9 mouse cellular contexts compared by ENCODE assay signal in the genomic region with DNA sequence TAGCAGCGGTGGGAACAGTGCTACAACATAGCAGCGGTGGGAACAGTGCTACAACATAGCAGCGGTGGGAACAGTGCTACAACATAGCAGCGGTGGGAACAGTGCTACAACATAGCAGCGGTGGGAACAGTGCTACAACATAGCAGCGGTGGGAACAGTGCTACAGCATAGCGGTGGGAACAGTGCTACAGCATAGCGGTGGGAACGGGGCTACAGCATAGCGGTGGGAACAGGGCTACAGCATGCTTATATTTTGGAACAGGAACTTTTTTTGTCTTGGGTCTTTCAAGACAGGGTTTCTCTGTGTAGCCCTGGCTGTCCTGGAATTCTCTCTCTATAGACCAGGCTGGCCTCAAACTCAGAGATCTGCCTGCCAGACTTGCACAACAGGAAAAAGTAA. TPM values are rescaled to one million over a fixed set of nuclear protein-coding genes. Genes with fewer than 3 reads are reported as not detected.
A peak's percentile ranks its signal among the peaks of the same experiment; 100 is the strongest.
DNase-seq lines count a peak whose midpoint lies in the region; TF ChIP-seq lines count a peak whose summit lies in the region.
"Not testable (repeated sequence)": the region's sequence is repeated elsewhere in the genome, so short reads cannot be mapped to it uniquely, and the experiment has no call there.
"Had no signal": no experiment of that assay in that cellular context is flagged by ENCODE, and none has a peak within 500 bp of the region (broad histone marks: within the 10 kb centered on the region; RNA-seq: fewer than 3 reads in every experiment).

No protein-coding gene starts in this region.

- not testable (repeated sequence) for H3K27ac ChIP-seq in ES-Bruce4 (ENCODE audit: insufficient read depth, low read length); ES-E14 (ENCODE audit: insufficient read depth, low read depth, low read length, poor library complexity, severe bottlenecking); MEL (ENCODE audit: control insufficient read depth, low read depth, low read length)

- peaks cover 19% of the 10 kb centered on the region for H3K4me1 ChIP-seq in E14TG2a.4 (replicated peaks; ENCODE audit: low read depth, low read length)
- not testable (repeated sequence) for H3K4me1 ChIP-seq in ES-Bruce4 (ENCODE audit: control insufficient read depth, insufficient read depth, low read length); ES-E14 (ENCODE audit: control insufficient read depth in 2 of 2, insufficient read depth in 2 of 2, low read length in 2 of 2, poor library complexity in 1 of 2); MEL (ENCODE audit: control insufficient read depth in 1 of 2, insufficient read depth in 2 of 2, low read length in 2 of 2)

- not testable (repeated sequence) for H3K27me3 ChIP-seq in E14TG2a.4 (ENCODE audit: insufficient read depth, low read length); ES-Bruce4 (ENCODE audit: control insufficient read depth, insufficient read depth, low read length, poor library complexity, severe bottlenecking); MEL (ENCODE audit: control insufficient read depth in 1 of 2, insufficient read depth in 2 of 2, low read length in 2 of 2)

- not testable (repeated sequence) for H3K36me3 ChIP-seq in E14TG2a.4 (ENCODE audit: insufficient read depth, low read length); ES-Bruce4 (ENCODE audit: control insufficient read depth, insufficient read depth, low read length, poor library complexity, severe bottlenecking); ES-E14 (ENCODE audit: control insufficient read depth, insufficient read depth, low read length, poor library complexity, severe bottlenecking); MEL (ENCODE audit: control insufficient read depth in 1 of 2, insufficient read depth in 2 of 2, low read length in 2 of 2)

- H3K9me3 ChIP-seq in E14TG2a.4 (ENCODE audit: low read length); ES-Bruce4 (replicated peaks; ENCODE audit: control insufficient read depth, insufficient read depth, low read length, poor library complexity, severe bottlenecking); ES-E14 (ENCODE audit: control insufficient read depth, insufficient read depth, low read depth, low read length); MEL (replicated peaks; ENCODE audit: insufficient read depth, low read length): not testable (repeated sequence)

- peak; percentile 60 for DNase-seq in ES-CJ7 (ENCODE audit: low read depth, low spot score)
- peak; percentile 28 for DNase-seq in ES-E14 (ENCODE audit: low read depth, low spot score)
- DNase-seq in MEL (ENCODE audit: low read depth, low spot score), result peak; percentile 6
- DNase-seq in R1 (ENCODE audit: low read depth, low spot score), result peak; percentile 79
- DNase-seq in ZHBTc4 (ENCODE audit: low read depth, low spot score), result peak; percentile 60
- peak; percentile 22 for DNase-seq in heart, adult 11 months

- TF ChIP-seq POLR2A in ES-Bruce4 (IDR thresholded peaks at IDR 0.05; ENCODE audit: insufficient read depth, low read length); MEL (IDR thresholded peaks at IDR 0.05; ENCODE audit: control insufficient read depth in 1 of 2, insufficient read depth in 1 of 2, low read depth in 1 of 2, low read length in 2 of 2, poor library complexity in 1 of 2): not testable (repeated sequence)

- not testable (repeated sequence) for H3K79me2 ChIP-seq in MEL (ENCODE audit: control insufficient read depth, insufficient read depth, low read length, poor library complexity)

- in situ Hi-C loops in ES-E14 (cut with MboI; ENCODE audit: low sequenced_read_pairs in 2 of 2, unreplicated experiment in 2 of 2), result not testable (repeated sequence)

- H3K4me3 ChIP-seq in E14TG2a.4 (replicated peaks; ENCODE audit: low read length), result peak overlapping the region; percentile 63
- peak overlapping the region; percentile 48 for H3K4me3 ChIP-seq in ES-Bruce4 (ENCODE audit: low read depth, low read length)
- peak overlapping the region; percentile 2 to 17; a peak in 3 of 4 replicates for H3K4me3 ChIP-seq in ES-E14 (ENCODE audit: insufficient read depth in 1 of 2, low read depth in 1 of 2, low read length in 2 of 2, poor library complexity in 1 of 2, severe bottlenecking in 1 of 2)
- not testable (repeated sequence) for H3K4me3 ChIP-seq in MEL (ENCODE audit: control insufficient read depth in 1 of 2, insufficient read depth in 1 of 2, low read depth in 2 of 2, low read length in 2 of 2)

- TF ChIP-seq RAD21 in MEL (IDR thresholded peaks at IDR 0.05; ENCODE audit: low read depth, low read length), result not testable (repeated sequence)

- not testable (repeated sequence) for TF ChIP-seq CTCF in E14TG2a.4 (conservative IDR thresholded peaks at IDR 0.05; ENCODE audit: low read length); ES-Bruce4 (IDR thresholded peaks at IDR 0.05; ENCODE audit: low read depth, low read length); MEL (IDR thresholded peaks at IDR 0.05 in 2 of 3, conservative IDR thresholded peaks at IDR 0.05 in 1 of 3; ENCODE audit: control insufficient read depth in 1 of 3, insufficient read depth in 1 of 3, low read depth in 2 of 3, low read length in 3 of 3, poor library complexity in 1 of 3, severe bottlenecking in 1 of 3)

- not testable (repeated sequence) for H3K9ac ChIP-seq in ES-Bruce4 (ENCODE audit: low read depth, poor library complexity, severe bottlenecking); ES-E14 (ENCODE audit: insufficient read depth, low read depth, low read length, poor library complexity, severe bottlenecking); MEL (ENCODE audit: control insufficient read depth, low read depth, low read length, poor library complexity, severe bottlenecking)

- TF ChIP-seq EP300 in ES-Bruce4 (IDR thresholded peaks at IDR 0.05; ENCODE audit: insufficient read depth, low read depth, low read length); MEL (IDR thresholded peaks at IDR 0.05; ENCODE audit: low read depth in 1 of 2, low read length in 2 of 2): not testable (repeated sequence)

RNA-seq across cellular contexts. Expression of gene Tiam2, which starts 26.8 kb away (rescaled TPM):
- polyA plus RNA-seq in ES-Bruce4 (2011; ENCODE audit: insufficient read depth, insufficient read length, low read depth, missing spikeins) (1.9 and 2.5 TPM in 2 replicates), MEL (2012; ENCODE audit: insufficient read depth in 1 of 2, insufficient read length in 2 of 2, low read depth in 1 of 2, low replicate concordance in 2 of 2, missing spikeins in 1 of 2) (1 to 10 TPM in 1 of 2 experiments, not detected in 1; 1.9 TPM)
- total RNA-seq in ES-E14 (2012; rRNA removed) (2.7 and 3.1 TPM in 2 replicates), MEL (2012; rRNA removed) (0.10 and 0.42 TPM in 2 replicates)
- polyA plus RNA-seq: G1E had no signal

Comparison
In these comparisons a context has a peak if more than half of its experiments do, and no peak if none do; other contexts are left out.
1. DNase-seq: peak in every context shown above with its lines; median percentile 79 in R1; 60 in ES-CJ7; 60 in ZHBTc4; 28 in ES-E14; 22 in heart, adult 11 months; 6 in MEL.